Mouse (Mus musculus): ENCODE data around the gene Hist1h2ad. TPM values are rescaled to one million over a fixed set of nuclear protein-coding genes. Genes with fewer than 3 reads are reported as not detected.

Hist1h2ad gene
- total and polyA plus RNA-seq, 3 experiments = 13.2 to 744 TPM; not detected in 1

DNA sequence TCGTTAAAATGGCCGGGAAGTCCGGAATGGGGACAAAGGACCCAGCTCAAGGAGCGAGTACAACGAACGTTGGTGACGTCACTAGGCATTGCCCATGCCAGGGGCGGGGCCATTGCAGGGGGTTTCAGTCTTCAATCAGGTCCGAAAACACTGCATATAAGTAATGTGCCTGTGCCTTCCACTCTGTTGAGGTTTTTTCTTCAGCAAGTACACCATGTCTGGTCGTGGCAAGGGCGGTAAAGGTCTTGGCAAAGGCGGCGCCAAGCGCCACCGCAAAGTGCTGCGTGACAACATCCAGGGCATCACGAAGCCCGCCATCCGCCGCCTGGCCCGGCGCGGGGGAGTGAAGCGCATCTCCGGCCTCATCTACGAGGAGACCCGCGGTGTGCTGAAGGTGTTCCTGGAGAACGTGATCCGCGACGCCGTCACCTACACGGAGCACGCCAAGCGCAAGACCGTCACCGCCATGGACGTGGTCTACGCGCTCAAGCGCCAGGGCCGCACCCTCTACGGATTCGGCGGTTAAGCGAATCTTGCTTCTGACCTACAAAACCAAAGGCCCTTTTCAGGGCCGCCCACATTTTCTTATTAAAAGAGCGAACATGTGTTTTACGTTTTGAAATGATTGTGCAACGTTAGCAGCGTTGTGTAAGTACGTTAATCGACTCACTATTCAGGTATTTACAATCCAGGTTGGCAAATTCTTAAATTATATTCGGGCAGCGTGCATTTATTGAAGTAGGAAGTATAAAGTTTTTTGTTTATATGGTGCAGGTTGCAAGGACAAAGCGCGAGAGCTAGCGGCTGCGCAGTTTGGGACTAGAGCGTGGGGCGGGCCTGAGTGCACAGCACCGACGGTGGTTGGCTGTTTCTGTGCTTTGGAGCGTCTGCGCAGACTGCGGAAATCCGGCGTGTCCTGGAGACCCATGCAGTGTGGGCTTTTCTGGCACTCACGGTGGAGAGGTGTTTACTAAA, 43.0 kb upstream of the Hist1h2ad start, which contains the start of gene Hist1h4h (continued):
- TF ChIP-seq NELFE (IDR thresholded peaks at IDR 0.05; ENCODE audit: low read depth, low read length) (peak; percentile 100), SMC3 (IDR thresholded peaks at IDR 0.05; ENCODE audit: low read depth, low read length) (no peak; the same call in 1 of the 2 replicates), NRF1 (IDR thresholded peaks at IDR 0.05; ENCODE audit: low read depth, low read length) (peak; percentile 87), ZMIZ1 (IDR thresholded peaks at IDR 0.05; ENCODE audit: low read depth, low read length) (peak; percentile 100), MAX (IDR thresholded peaks at IDR 0.05; ENCODE audit: low read length) (peak; percentile 90), USF1 (IDR thresholded peaks at IDR 0.05; ENCODE audit: low read depth, low read length) (no peak), EP300 (IDR thresholded peaks at IDR 0.05; ENCODE audit: low read length) (no peak), BHLHE40 (IDR thresholded peaks at IDR 0.05; ENCODE audit: low read depth, low read length) (peak; percentile 53), GABPA (IDR thresholded peaks at IDR 0.05; ENCODE audit: insufficient replicate concordance, low read depth, low read length) (no peak; the same call in 1 of the 2 replicates), E2F4 (IDR thresholded peaks at IDR 0.05; ENCODE audit: insufficient replicate concordance, low read depth, low read length) (0 out of 2 replicates have a peak, but pooled peaks have one; percentile 71), IRF4 (IDR thresholded peaks at IDR 0.05; ENCODE audit: low read depth, low read length) (peak; percentile 18; the same call in 1 of the 2 replicates), ETS1 (conservative IDR thresholded peaks at IDR 0.05; ENCODE audit: low read depth, low read length) (peak; percentile 55), TBP (conservative IDR thresholded peaks at IDR 0.05; ENCODE audit: low read depth, low read length) (peak; percentile 99), ZKSCAN1 (IDR thresholded peaks at IDR 0.05; ENCODE audit: borderline replicate concordance, low read depth, low read length) (no peak), CTCF (conservative IDR thresholded peaks at IDR 0.05 in 1 of 2, IDR thresholded peaks at IDR 0.05 in 1 of 2; ENCODE audit: low read depth in 2 of 2, low read length in 2 of 2) (no peak), PAX5 (IDR thresholded peaks at IDR 0.05; ENCODE audit: low read length) (no peak), POLR2AphosphoS2 (IDR thresholded peaks at IDR 0.05; ENCODE audit: low read depth, low read length) (peak; percentile 100), MXI1 (IDR thresholded peaks at IDR 0.05; ENCODE audit: low read depth, low read length) (peak; percentile 94), CHD2 (IDR thresholded peaks at IDR 0.05; ENCODE audit: low read length) (peak; percentile 89), CHD1 (IDR thresholded peaks at IDR 0.05; ENCODE audit: low read depth, low read length) (peak; percentile 96)

GRCm38 (mm10) chr13:23532262-23533075, 41.7 kb upstream of the Hist1h2ad start:
- no peak for DNase-seq (ENCODE audit: extremely low read depth)
- Histone ChIP-seq H3K79me2 (replicated peaks; ENCODE audit: control insufficient read depth, extremely low read depth, insufficient read depth, poor library complexity, severe bottlenecking) (no peaks in the 10 kb centered on the region), H3K9ac (ENCODE audit: insufficient read depth, low read depth) (peak overlapping the region; percentile 98), H3K27ac (ENCODE audit: insufficient read depth, low read depth) (peak overlapping the region; percentile 82), H3K27me3 (replicated peaks) (no peaks in the 10 kb centered on the region), H3K36me3 (replicated peaks in 1 of 2; ENCODE audit: control insufficient read depth in 1 of 2, insufficient read depth in 1 of 2, low read length in 1 of 2) (no peaks in the 10 kb centered on the region), H3K9me3 (replicated peaks; ENCODE audit: low read length) (no peaks in the 10 kb centered on the region), H3K4me3 (replicated peaks in 1 of 3; ENCODE audit: low read depth in 2 of 3, low read length in 2 of 3, poor library complexity in 1 of 3) (peak overlapping the region; percentile 45 to 67 (median 55)), H3K4me2 (ENCODE audit: insufficient read depth, low read depth, poor library complexity, severe bottlenecking) (peak overlapping the region; percentile 65), H3K4me1 (ENCODE audit: control insufficient read depth in 1 of 2, insufficient read depth in 2 of 2) (peaks cover 9 to 30% of the 10 kb centered on the region in 2 experiments)
- dilution Hi-C loops (cut with MboI; ENCODE audit: extremely low pct_ligation_motif_present, extremely low pct_unique_long_range_greater_than_20kb, low sequenced_read_pairs) (no loop called here), in situ Hi-C loops (cut with MboI; ENCODE audit: low pct_ligation_motif_present, low pct_unique_long_range_greater_than_20kb, low sequenced_read_pairs) (no loop called here)
- TF ChIP-seq USF1 (IDR thresholded peaks at IDR 0.05; ENCODE audit: low read depth, low read length) = no peak
- no peak for TF ChIP-seq MAFK (IDR thresholded peaks at IDR 0.05; ENCODE audit: insufficient replicate concordance, low read length)
- TF ChIP-seq MYC (IDR thresholded peaks at IDR 0.05; ENCODE audit: low read depth, low read length) = 0 out of 2 replicates have a peak, but pooled peaks have one; percentile 23
- TF ChIP-seq UBTF (IDR thresholded peaks at IDR 0.05; ENCODE audit: low read depth, low read length) = no peak
- no peak for TF ChIP-seq KAT2A (IDR thresholded peaks at IDR 0.05; ENCODE audit: insufficient replicate concordance, low read length)
- TF ChIP-seq BHLHE40 (IDR thresholded peaks at IDR 0.05; ENCODE audit: low read depth, low read length) = no peak
- peak; percentile 19; the same call in 1 of the 2 replicates for TF ChIP-seq HCFC1 (IDR thresholded peaks at IDR 0.05; ENCODE audit: low read depth, low read length)
- 0 out of 2 replicates have a peak, but pooled peaks have one; percentile 21 for TF ChIP-seq MAX (IDR thresholded peaks at IDR 0.05; ENCODE audit: low read length)
- 0 out of 2 replicates have a peak, but pooled peaks have one; percentile 40 for TF ChIP-seq TBP (conservative IDR thresholded peaks at IDR 0.05; ENCODE audit: low read depth, low read length)
- no peak for TF ChIP-seq USF2 (conservative IDR thresholded peaks at IDR 0.05; ENCODE audit: low read depth, low read length)
- TF ChIP-seq ZNF384 (IDR thresholded peaks at IDR 0.05; ENCODE audit: low read depth, low read length) = peak; percentile 70

All from CH12.LX (cell line).